Mouse (Mus musculus): Measurements from ENCODE around the gene Cpd.

GRCm38 (mm10) chr11:76857111-76857510 is 10.3 kb upstream of the Cpd start:
- no peak for TF ChIP-seq CTCF (IDR thresholded peaks at IDR 0.05; ENCODE audit: control insufficient read depth, insufficient read depth, low read length)
- no peak for TF ChIP-seq POLR2A (IDR thresholded peaks at IDR 0.05; ENCODE audit: borderline replicate concordance, control insufficient read depth, low read depth, low read length)
